Mouse (Mus musculus): Measurements from ENCODE around the gene Nfatc2.

GRCm38 (mm10) chr2:168447601-168448000, 153.9 kb downstream of the Nfatc2 start:
- no peak for TF ChIP-seq CTCF (IDR thresholded peaks at IDR 0.05; ENCODE audit: low read depth, low read length)
- no peak for TF ChIP-seq POLR2A (IDR thresholded peaks at IDR 0.05; ENCODE audit: borderline replicate concordance, low read depth, low read length)
